Comparison of ENCODE assay signal across 7 mouse cellular contexts in genomic region chr5:52114751-52115451, GRCm38 (mm10).
A peak's percentile ranks its signal among the peaks of the same experiment; 100 is the strongest.
DNase-seq lines count a peak whose midpoint lies in the region; ATAC-seq and TF ChIP-seq lines count a peak whose summit lies in the region.

No protein-coding gene starts in this region.

- peaks cover 10% of the 10 kb centered on the region; the same call in 1 of the 2 replicates for H3K4me1 ChIP-seq in thymus, adult 2 months (replicated peaks; ENCODE audit: control insufficient read depth, insufficient read depth, low read length)
- peaks cover 43% of the 10 kb centered on the region for H3K4me1 ChIP-seq in neural tube, embryonic 13.5 days (replicated peaks)

- H3K9me3 ChIP-seq in neural tube, embryonic 13.5 days = no peaks in the 10 kb centered on the region

- no peak for TF ChIP-seq POLR2A in thymus, adult 2 months (IDR thresholded peaks at IDR 0.05; ENCODE audit: control insufficient read depth, extremely low read depth, insufficient read depth, low read length, poor library complexity)

- H3K4me3 ChIP-seq in thymus, adult 2 months (ENCODE audit: control insufficient read depth, insufficient read depth, low read length) = 0 out of 2 replicates have a peak overlapping the region, but pooled peaks have one; percentile 5
- peak overlapping the region; percentile 58 for H3K4me3 ChIP-seq in neural tube, embryonic 13.5 days

- no peak for DNase-seq in thymus, adult 2 months
- DNase-seq in thymus, postnatal 14 days = no peak
- peak; percentile 47 to 56 for DNase-seq in cerebellum, postnatal 36 days
- peak; percentile 5 to 14 for DNase-seq in heart, postnatal 36 days
- DNase-seq in left cerebral cortex, postnatal 25 days (ENCODE audit: low spot score in 2 of 2) = peak; percentile 26 to 35
- DNase-seq in yolk sac, embryonic 10.5 days (ENCODE audit: low spot score) = no peak

- H3K4me2 ChIP-seq in neural tube, embryonic 13.5 days = peak overlapping the region; percentile 100

- H3K27me3 ChIP-seq in thymus, adult 2 months (ENCODE audit: control insufficient read depth, insufficient read depth, low read length) = peaks cover 25% of the 10 kb centered on the region
- peaks cover 57% of the 10 kb centered on the region for H3K27me3 ChIP-seq in neural tube, embryonic 13.5 days

- no peak overlapping the region for H3K27ac ChIP-seq in thymus, adult 2 months (ENCODE audit: control insufficient read depth, insufficient read depth, low read length)
- H3K27ac ChIP-seq in neural tube, embryonic 13.5 days (replicated peaks) = peak overlapping the region; percentile 68

- no peaks in the 10 kb centered on the region for H3K36me3 ChIP-seq in thymus, adult 2 months (ENCODE audit: control insufficient read depth, insufficient read depth, low read length)
- no peaks in the 10 kb centered on the region for H3K36me3 ChIP-seq in neural tube, embryonic 13.5 days

- peak; percentile 29 for ATAC-seq in neural tube, embryonic 13.5 days (ENCODE audit: low read depth)

- TF ChIP-seq CTCF in thymus, adult 2 months (IDR thresholded peaks at IDR 0.05; ENCODE audit: borderline replicate concordance, control insufficient read depth, extremely low read depth, insufficient read depth, low read length, poor library complexity) = no peak

- 3% methylated on average over 48 of the region's 48 CpGs for WGBS in thymus, adult 2 months
- WGBS in neural tube, embryonic 13.5 days = under 1% methylated on average over 48 of the region's 48 CpGs

- intact Hi-C loops in heart, postnatal 36 days (cut with DNase I) = loop anchor here (1.0 to 5.0 kb wide), 2 partner anchors 72 to 122 kb away; no protein-coding TSS in a partner anchor
- intact Hi-C loops in left cerebral cortex, postnatal 25 days (cut with DNase I) = loop anchor here (2.0 to 10.0 kb wide), 4 partner anchors 276 to 710 kb away; partner anchors contain the start of gene Ccdc149

- peak overlapping the region; percentile 71 for H3K9ac ChIP-seq in neural tube, embryonic 13.5 days

Comparison
In these comparisons a context has a peak if more than half of its experiments do, and no peak if none do; other contexts are left out.
1. DNase-seq: peak in cerebellum, postnatal 36 days (2 of 2), heart, postnatal 36 days (2 of 2) and left cerebral cortex, postnatal 25 days (2 of 2); none in thymus, adult 2 months (single experiment), thymus, postnatal 14 days (single experiment) and yolk sac, embryonic 10.5 days (single experiment).